Mouse (Mus musculus): Measurements from ENCODE around the gene Osbpl6. TPM values are rescaled to one million over a fixed set of nuclear protein-coding genes. Genes with fewer than 3 reads are reported as not detected.

Osbpl6 gene
- polyA plus RNA-seq, 1 experiment from 2014 or later, result 9.4 TPM

DNA sequence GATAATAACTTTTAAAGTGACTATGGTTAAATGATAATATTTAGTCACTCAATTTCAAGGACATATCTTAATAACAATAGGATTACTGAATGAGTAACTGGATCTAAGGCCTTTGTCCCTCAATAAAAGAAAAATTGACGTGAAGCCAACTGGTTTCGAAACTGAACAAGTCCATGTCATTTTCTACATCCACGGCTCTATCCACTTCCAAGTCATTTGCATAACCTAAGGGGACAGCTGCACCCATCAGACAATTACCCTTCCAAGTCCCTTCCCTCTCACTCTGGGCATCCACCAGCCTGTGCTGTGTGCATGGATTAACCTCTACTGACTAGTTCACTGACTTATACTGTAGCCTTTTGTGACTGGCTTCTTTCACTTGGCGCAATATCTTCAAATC lies 225.3 kb downstream of the Osbpl6 start:
- Histone ChIP-seq H3K27ac (ENCODE audit: low read length) (no peak overlapping the region), H3K36me3 (ENCODE audit: control insufficient read depth, insufficient read depth, low read length) (peaks cover 24% of the 10 kb centered on the region), H3K4me2 (ENCODE audit: low read depth, low read length) (no peak overlapping the region), H3K27me3 (replicated peaks; ENCODE audit: control insufficient read depth, insufficient read depth, low read length) (no peaks in the 10 kb centered on the region), H3K4me1 (ENCODE audit: control insufficient read depth, insufficient read depth, low read length) (no peaks in the 10 kb centered on the region), H3K9ac (ENCODE audit: low read depth, low read length) (no peak overlapping the region), H3K4me3 (ENCODE audit: low read length) (no peak overlapping the region), H3K9me3 (ENCODE audit: control insufficient read depth, low read length) (no peaks in the 10 kb centered on the region)
- no peak for ATAC-seq
- WGBS, result 81% methylated on average over 4 of the region's 4 CpGs

DNA sequence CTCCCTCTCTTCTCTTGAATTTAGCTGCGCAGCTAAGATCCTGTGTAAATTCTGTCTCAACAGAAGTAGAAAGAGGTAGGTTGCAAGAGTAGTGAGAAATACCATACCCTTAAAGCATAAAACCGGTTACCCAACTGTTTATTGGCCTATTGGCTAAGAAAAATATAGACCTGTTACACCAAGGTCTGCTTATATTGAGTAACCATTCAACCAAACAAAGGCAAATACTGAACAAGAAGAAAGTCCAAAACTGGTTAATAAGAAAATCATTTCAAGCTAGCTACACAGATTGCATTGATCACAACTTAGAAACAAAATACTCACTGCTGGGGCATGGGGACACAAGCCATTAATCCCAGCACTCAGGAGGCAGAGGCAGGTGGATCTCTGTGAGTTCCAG lies 233.3 kb downstream of the Osbpl6 start:
- Histone ChIP-seq H3K4me2 (ENCODE audit: low read depth, low read length) (no peak overlapping the region), H3K36me3 (ENCODE audit: control insufficient read depth, insufficient read depth, low read length) (peaks cover 11% of the 10 kb centered on the region), H3K4me1 (ENCODE audit: control insufficient read depth, insufficient read depth, low read length) (no peaks in the 10 kb centered on the region), H3K4me3 (ENCODE audit: low read length) (no peak overlapping the region), H3K9ac (ENCODE audit: low read depth, low read length) (no peak overlapping the region), H3K27ac (ENCODE audit: low read length) (no peak overlapping the region), H3K27me3 (replicated peaks; ENCODE audit: control insufficient read depth, insufficient read depth, low read length) (no peaks in the 10 kb centered on the region), H3K9me3 (ENCODE audit: control insufficient read depth, low read length) (no peaks in the 10 kb centered on the region)
- ATAC-seq, result no peak
- WGBS, result 91% methylated on average over 2 of the region's 2 CpGs

DNA sequence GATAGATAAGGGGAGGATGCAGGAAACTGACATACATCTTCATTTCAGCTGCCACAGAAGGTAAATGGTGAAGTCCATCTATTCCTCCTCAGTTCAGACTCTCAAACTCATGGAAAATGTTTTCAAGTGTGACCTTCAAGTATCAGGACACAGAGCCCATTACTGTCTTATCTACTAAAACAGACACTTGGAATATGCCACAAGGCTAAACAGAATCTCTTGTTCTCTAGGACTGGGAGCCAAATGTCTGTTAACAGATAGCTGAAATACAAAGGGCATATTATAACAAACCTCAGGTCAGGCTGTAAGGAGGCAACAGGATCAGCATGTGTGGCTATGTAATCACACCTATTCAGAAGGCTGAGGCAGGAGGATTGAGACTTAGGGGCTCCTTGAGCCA lies 237.5 kb downstream of the Osbpl6 start:
- Histone ChIP-seq H3K27me3 (replicated peaks; ENCODE audit: control insufficient read depth, insufficient read depth, low read length) (no peaks in the 10 kb centered on the region), H3K27ac (ENCODE audit: low read length) (no peak overlapping the region), H3K4me1 (ENCODE audit: control insufficient read depth, insufficient read depth, low read length) (peaks cover 10% of the 10 kb centered on the region), H3K4me2 (ENCODE audit: low read depth, low read length) (no peak overlapping the region), H3K9ac (ENCODE audit: low read depth, low read length) (no peak overlapping the region), H3K9me3 (ENCODE audit: control insufficient read depth, low read length) (no peaks in the 10 kb centered on the region), H3K4me3 (ENCODE audit: low read length) (no peak overlapping the region), H3K36me3 (ENCODE audit: control insufficient read depth, insufficient read depth, low read length) (peaks cover 5% of the 10 kb centered on the region)
- no peak for ATAC-seq

DNA sequence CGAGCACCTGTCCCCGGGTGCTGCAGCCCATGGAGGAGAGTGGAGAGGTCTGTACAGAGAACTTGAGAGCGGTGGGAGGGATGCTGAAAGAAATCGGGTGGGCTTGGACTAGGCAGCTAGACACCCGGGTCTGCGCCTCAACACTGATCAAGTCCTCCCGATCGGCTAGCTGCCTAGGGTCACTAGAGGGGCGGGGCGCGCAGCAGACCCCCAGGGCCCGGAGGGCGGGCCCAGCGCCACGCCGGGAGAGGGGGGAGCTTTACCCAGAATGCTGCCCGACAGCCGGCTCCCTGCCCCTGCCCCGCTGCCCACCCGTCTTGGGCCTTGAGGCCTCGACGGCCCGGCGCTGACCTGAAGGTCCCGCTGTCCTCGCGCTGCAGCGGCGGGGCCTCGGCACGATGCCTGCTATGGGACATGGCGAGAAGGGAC lies 241.1 kb downstream of the Osbpl6 start:
- Histone ChIP-seq H3K36me3 (ENCODE audit: control insufficient read depth, insufficient read depth, low read length) (no peaks in the 10 kb centered on the region), H3K9ac (ENCODE audit: low read depth, low read length) (peak overlapping the region; percentile 92), H3K9me3 (ENCODE audit: control insufficient read depth, low read length) (no peaks in the 10 kb centered on the region), H3K27me3 (replicated peaks; ENCODE audit: control insufficient read depth, insufficient read depth, low read length) (no peaks in the 10 kb centered on the region), H3K4me3 (ENCODE audit: low read length) (peak overlapping the region; percentile 86), H3K4me2 (ENCODE audit: low read depth, low read length) (peak overlapping the region; percentile 86), H3K27ac (ENCODE audit: low read length) (peak overlapping the region; percentile 83), H3K4me1 (ENCODE audit: control insufficient read depth, insufficient read depth, low read length) (peaks cover 11% of the 10 kb centered on the region)
- 4% methylated on average over 28 of the region's 32 CpGs for WGBS
- peak; percentile 31; the same call in 1 of the 2 replicates for ATAC-seq

DNA sequence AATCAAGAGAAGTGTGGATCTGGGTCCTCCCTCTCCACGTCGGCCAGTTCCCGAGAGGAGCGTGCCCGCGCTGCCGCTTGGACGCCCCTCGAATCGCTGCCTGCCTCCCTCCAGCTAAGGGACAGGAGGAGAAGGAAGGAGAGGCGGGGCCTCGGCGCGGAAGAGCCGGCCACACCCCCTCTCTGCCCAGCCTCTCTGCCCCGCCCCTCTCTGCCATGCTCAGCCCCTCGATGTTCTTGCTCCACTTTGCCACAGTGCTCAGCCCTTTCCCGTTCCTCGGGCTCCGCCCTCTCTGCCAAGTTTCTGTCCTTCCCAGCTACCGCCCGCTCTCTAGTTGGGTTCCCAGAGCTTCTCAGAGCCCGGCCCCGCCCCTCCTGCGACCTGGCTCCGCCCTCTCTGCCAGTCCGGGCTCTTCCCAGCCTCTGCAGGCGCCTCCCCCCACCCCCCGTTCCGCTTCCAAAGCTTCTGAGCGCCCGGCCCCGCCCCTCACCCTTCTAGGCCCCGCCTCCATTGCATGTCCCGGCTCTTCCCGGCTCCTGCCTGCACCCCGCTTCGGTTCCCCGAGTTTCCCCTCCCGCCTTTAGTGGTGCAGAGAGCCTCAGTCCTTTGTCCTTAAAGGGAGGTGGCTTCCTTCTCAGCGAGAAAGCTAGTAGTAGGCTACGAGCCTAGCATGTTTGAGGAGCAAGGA lies 241.7 kb downstream of the Osbpl6 start, which contains the start of the genes Prkra and Pjvk:
Gene Prkra, minus strand, starts transcription at position 133 of the 688 bp plus-strand sequence.
Gene Pjvk, plus strand, starts transcription at position 594 of the 688 bp plus-strand sequence.
- Histone ChIP-seq H3K4me2 (ENCODE audit: low read depth, low read length) (peak within 1 kb of the TSS; percentile 86), H3K4me1 (ENCODE audit: control insufficient read depth, insufficient read depth, low read length) (peaks cover 11% of the 10 kb centered on the region), H3K27me3 (replicated peaks; ENCODE audit: control insufficient read depth, insufficient read depth, low read length) (no peaks in the 10 kb centered on the region), H3K4me3 (ENCODE audit: low read length) (peak within 1 kb of the TSS; percentile 86), H3K9me3 (ENCODE audit: control insufficient read depth, low read length) (no peaks in the 10 kb centered on the region), H3K9ac (ENCODE audit: low read depth, low read length) (peak within 1 kb of the TSS; percentile 92), H3K36me3 (ENCODE audit: control insufficient read depth, insufficient read depth, low read length) (no peaks in the 10 kb centered on the region), H3K27ac (ENCODE audit: low read length) (peak within 1 kb of the TSS; percentile 83)
- WGBS, result under 1% methylated on average over 36 of the region's 42 CpGs
- peak; percentile 99 for ATAC-seq

DNA sequence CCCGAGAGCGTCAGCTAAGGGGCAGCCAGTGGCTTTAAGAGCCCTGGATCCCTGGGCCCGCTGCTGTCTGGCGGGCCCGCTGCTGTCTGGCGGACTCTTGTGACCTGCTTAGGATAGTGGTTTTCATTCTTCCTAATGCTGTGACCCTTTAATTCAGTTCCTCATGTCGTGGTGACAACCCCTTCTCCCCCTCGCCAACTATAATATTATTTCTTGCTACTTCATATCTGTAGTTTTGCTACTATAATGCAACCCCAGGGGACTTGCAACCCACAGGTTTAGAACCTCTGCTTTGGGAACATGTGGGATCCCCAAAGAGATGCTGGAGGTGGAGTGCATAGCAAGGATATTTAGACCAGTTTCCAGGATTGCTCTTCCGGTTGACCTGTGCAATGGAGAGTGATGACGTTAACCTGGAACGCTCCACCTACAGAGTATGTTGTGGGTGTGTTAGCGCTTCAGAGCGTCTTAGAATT lies 242.4 kb downstream of the Osbpl6 start:
- peak overlapping the region; percentile 56 for H3K4me2 ChIP-seq (ENCODE audit: low read depth, low read length)
- H3K36me3 ChIP-seq (ENCODE audit: control insufficient read depth, insufficient read depth, low read length), result no peaks in the 10 kb centered on the region
- 30% methylated on average over 13 of the region's 13 CpGs for WGBS
- peak overlapping the region; percentile 59 for H3K9ac ChIP-seq (ENCODE audit: low read depth, low read length)
- H3K27ac ChIP-seq (ENCODE audit: low read length), result peak overlapping the region; percentile 83
- H3K4me3 ChIP-seq (ENCODE audit: low read length), result peak overlapping the region; percentile 86
- H3K4me1 ChIP-seq (ENCODE audit: control insufficient read depth, insufficient read depth, low read length), result peaks cover 11% of the 10 kb centered on the region
- H3K9me3 ChIP-seq (ENCODE audit: control insufficient read depth, low read length), result no peaks in the 10 kb centered on the region
- H3K27me3 ChIP-seq (replicated peaks; ENCODE audit: control insufficient read depth, insufficient read depth, low read length), result no peaks in the 10 kb centered on the region
- ATAC-seq, result peak; percentile 45

Small RNAs within 50 kb of the gene (microRNA-seq; reads per million reads assigned to microRNA genes)
- not detected for gene Gm23164

Other genes starting within 250 kb of the Osbpl6 start
- gene Pde11a, start 67.7 kb upstream of the Osbpl6 start, polyA plus RNA-seq (2015; fragmentation: Nextera tagmentation; extraction: Ambion mirVana), result 0.23 and 0.26 TPM in 2 replicates
- not detected in 2 replicates for gene Cyct, start 46.1 kb upstream of the Osbpl6 start, polyA plus RNA-seq (2015; fragmentation: Nextera tagmentation; extraction: Ambion mirVana)
- gene Rbm45, start 36.5 kb upstream of the Osbpl6 start, polyA plus RNA-seq (2015; fragmentation: Nextera tagmentation; extraction: Ambion mirVana), result 11.9 and 13.0 TPM in 2 replicates
- 37.8 and 38.3 TPM in 2 replicates for gene Prkra, start 241.5 kb downstream of the Osbpl6 start, polyA plus RNA-seq (2015; fragmentation: Nextera tagmentation; extraction: Ambion mirVana)
- not detected in 2 replicates for gene Pjvk, start 242.0 kb downstream of the Osbpl6 start, polyA plus RNA-seq (2015; fragmentation: Nextera tagmentation; extraction: Ambion mirVana)

All from intestine, embryonic 16.5 days (tissue).